Mouse (Mus musculus) 3T3-L1 (cell line): ENCODE measurements around the gene Zfp385a.
A peak's percentile ranks its signal among the peaks of the same experiment; 100 is the strongest.
"Not testable (repeated sequence)": the region's sequence is repeated elsewhere in the genome, so short reads cannot be mapped to it uniquely, and the experiment has no call there.

Experiments
- DNase-seq: peaks from one replicate; pipeline ENCODE4 v3.0.0-alpha.2; 2015; ENCODE audit warnings: low read depth, low spot score

Zfp385a gene

GRCm38 (mm10) chr15:103290843-103291242 lies 49.0 kb downstream of the Zfp385a start:
- no peak for DNase-seq

- no peak for DNase-seq
Measured at GRCm38 (mm10) chr15:103290417-103290816, 49.5 kb downstream of the Zfp385a start.

- no peak for DNase-seq
Measured at GRCm38 (mm10) chr15:103289600-103289999, 50.3 kb downstream of the Zfp385a start.

- DNase-seq = peak; percentile 76
Measured at GRCm38 (mm10) chr15:103285778-103286417, 54.0 kb downstream of the Zfp385a start.

- peak; percentile 73 for DNase-seq
Measured at GRCm38 (mm10) chr15:103284647-103285046, 55.2 kb downstream of the Zfp385a start.

GRCm38 (mm10) chr15:103284066-103284465 lies 55.8 kb downstream of the Zfp385a start:
- peak; percentile 83 for DNase-seq

- DNase-seq = no peak
Measured at GRCm38 (mm10) chr15:103281465-103282205, 58.3 kb downstream of the Zfp385a start.

- DNase-seq = peak; percentile 82
Measured at GRCm38 (mm10) chr15:103280817-103281464, 59.0 kb downstream of the Zfp385a start.

GRCm38 (mm10) chr15:103279750-103280149 lies 60.1 kb downstream of the Zfp385a start:
- DNase-seq = peak; percentile 88

- DNase-seq = no peak
Measured at GRCm38 (mm10) chr15:103277949-103278348, 61.9 kb downstream of the Zfp385a start.

GRCm38 (mm10) chr15:103275943-103276342 lies 64.0 kb downstream of the Zfp385a start:
- not testable (repeated sequence) for DNase-seq

- DNase-seq = peak; percentile 100
Measured at GRCm38 (mm10) chr15:103272419-103273279, 67.2 kb downstream of the Zfp385a start, which contains the start of gene Copz1. Gene Copz1 (plus strand): TSS chr15:103272714.

GRCm38 (mm10) chr15:103268903-103269302 lies 71.0 kb downstream of the Zfp385a start:
- no peak for DNase-seq

- DNase-seq = no peak
Measured at GRCm38 (mm10) chr15:103264794-103265193, 75.1 kb downstream of the Zfp385a start.
